Mouse (Mus musculus) hindbrain, embryonic 11.5 days (tissue): ENCODE measurements at regions not wholly inside any gene's neighbourhood (a gene's known extent, or its start where the extent isn't known, plus 50 kb on each side); places are given as distances from the start of the nearest gene placed in this dataset.

ENCODE experiments used
- ATAC-seq: fragments of 200-750 bp; cut with Nextera tagmentation; 2 replicates; pipeline ENCODE4 v1.8.0; 2017; ENCODE audit warnings: mild to moderate bottlenecking, moderate TSS enrichment, moderate library complexity; ENCODE audit not compliant: low FRiP score
- DNase-seq: peaks from one replicate; pipeline ENCODE4 v3.0.0-alpha.2; 2015; ENCODE audit warnings: low spot score
- H3K27ac ChIP-seq: fragments of 300-500 bp; sonication (generic); 2 replicates; pipeline ENCODE4 v1.5.1; 2014; ENCODE audit warnings: mild to moderate bottlenecking, low read depth, low read length
- H3K27me3 ChIP-seq: fragments of 300-500 bp; sonication (generic); 2 replicates; pipeline ENCODE4 v1.6.1; 2014; ENCODE audit warnings: mild to moderate bottlenecking, low read length, moderate library complexity, mixed read lengths; ENCODE audit not compliant: control insufficient read depth, insufficient read depth
- H3K36me3 ChIP-seq: fragments of 300-500 bp; sonication (generic); 2 replicates; pipeline ENCODE4 v1.6.1; 2014; ENCODE audit warnings: mild to moderate bottlenecking, low read length, moderate library complexity, mixed read lengths; ENCODE audit not compliant: control insufficient read depth, insufficient read depth
- H3K4me1 ChIP-seq: fragments of 300-500 bp; sonication (generic); replicated peaks from 2 replicates; pipeline ENCODE4 v1.6.1; 2014; ENCODE audit warnings: low read length, mixed read lengths; ENCODE audit not compliant: control insufficient read depth, insufficient read depth
- H3K4me2 ChIP-seq: fragments of 300-500 bp; sonication (generic); replicated peaks from 2 replicates; pipeline ENCODE4 v1.6.1; 2014; ENCODE audit warnings: mild to moderate bottlenecking, low read depth, low read length
- H3K4me3 ChIP-seq: fragments of 300-500 bp; sonication (generic); 2 replicates; pipeline ENCODE4 v1.5.1; 2014; ENCODE audit warnings: low read depth, low read length
- H3K9ac ChIP-seq: fragments of 300-500 bp; sonication (generic); 2 replicates; pipeline ENCODE4 v1.6.1; 2014; ENCODE audit warnings: low read depth, low read length
- H3K9me3 ChIP-seq: fragments of 300-500 bp; sonication (generic); 2 replicates; pipeline ENCODE4 v1.6.1; 2016; ENCODE audit warnings: low read length; ENCODE audit not compliant: control insufficient read depth
- WGBS: fragments of 180-500 bp; shearing (Covaris S2); extraction: QIAGEN DNeasy Blood & Tissue Kit; methylation state at CpG from one replicate; pipeline ENCODE4 v1.1.7; 2014; 5-methylcytosine and 5-hydroxymethylcytosine counted together

DNA sequence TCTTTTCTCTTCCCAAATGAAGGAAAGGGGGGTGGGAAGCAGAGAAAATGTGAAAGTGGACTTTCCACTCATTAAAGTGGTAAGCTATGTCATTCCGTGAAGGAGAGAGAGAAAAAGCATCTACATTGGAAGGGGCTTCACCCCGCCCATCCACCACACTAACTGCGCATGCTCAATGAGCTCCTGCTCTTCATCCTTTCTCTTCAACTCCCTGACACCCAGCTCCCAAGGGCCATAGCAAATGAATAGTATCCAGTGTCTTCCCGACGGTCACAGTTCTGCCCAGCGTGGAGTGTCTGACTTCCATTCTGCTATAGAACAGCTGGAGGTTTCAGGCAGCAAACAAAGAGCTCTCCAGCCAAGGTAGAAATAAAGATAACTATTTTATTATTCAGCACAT lies 233.5 kb downstream of the Pik3r1 start:
- DNase-seq (peak; percentile 45), ATAC-seq (peak; percentile 71; the same call in 1 of the 2 replicates)
- H3K4me2 ChIP-seq, result no peak overlapping the region
- H3K4me1 ChIP-seq, result 0 out of 2 replicates have a peak, but pooled peaks cover 3% of the 10 kb centered on the region
- H3K27me3 ChIP-seq, result no peaks in the 10 kb centered on the region
- H3K27ac ChIP-seq, result no peak overlapping the region; the same call in 1 of the 2 replicates
- no peak overlapping the region for H3K9ac ChIP-seq
- no peaks in the 10 kb centered on the region for H3K36me3 ChIP-seq
- WGBS, result 30% methylated on average over 6 of the region's 6 CpGs
- H3K4me3 ChIP-seq, result no peak overlapping the region
- H3K9me3 ChIP-seq, result no peaks in the 10 kb centered on the region

DNA sequence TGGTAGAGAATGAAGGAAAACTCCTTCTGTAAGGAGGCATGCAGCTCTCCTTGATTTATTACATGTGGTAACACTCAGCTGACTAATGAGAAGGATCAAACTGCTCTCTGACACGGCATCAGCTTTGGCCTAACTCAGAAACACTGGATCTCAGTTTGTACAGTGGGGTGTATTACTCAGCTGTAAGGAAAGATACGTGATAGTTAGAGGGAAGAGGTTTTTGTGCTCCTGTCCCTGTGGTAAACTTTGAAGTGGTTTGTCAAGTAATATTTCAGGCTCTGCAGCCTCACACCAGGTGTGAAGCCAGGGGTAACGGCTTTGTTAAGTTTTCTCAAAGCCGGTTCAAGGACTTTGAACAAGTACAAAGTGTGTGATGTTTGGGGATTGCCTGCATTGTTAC lies 235.1 kb downstream of the Pik3r1 start:
- 72% methylated on average over 4 of the region's 4 CpGs for WGBS
- Histone ChIP-seq H3K9me3 (no peaks in the 10 kb centered on the region), H3K27me3 (no peaks in the 10 kb centered on the region), H3K36me3 (no peaks in the 10 kb centered on the region), H3K4me2 (no peak overlapping the region), H3K9ac (no peak overlapping the region), H3K4me3 (no peak overlapping the region), H3K4me1 (0 out of 2 replicates have a peak, but pooled peaks cover 3% of the 10 kb centered on the region), H3K27ac (no peak overlapping the region)
- ATAC-seq, result no peak
- no peak for DNase-seq

GRCm38 (mm10) chr13:101527691-101528090 lies 240.3 kb downstream of the Pik3r1 start:
- no peak for DNase-seq
- H3K9me3 ChIP-seq, result no peaks in the 10 kb centered on the region
- no peaks in the 10 kb centered on the region for H3K4me1 ChIP-seq
- no peak overlapping the region for H3K4me2 ChIP-seq
- 82% methylated on average over 5 of the region's 5 CpGs for WGBS
- H3K9ac ChIP-seq, result no peak overlapping the region
- H3K4me3 ChIP-seq, result no peak overlapping the region
- no peaks in the 10 kb centered on the region for H3K36me3 ChIP-seq
- no peaks in the 10 kb centered on the region for H3K27me3 ChIP-seq
- no peak for ATAC-seq
- no peak overlapping the region for H3K27ac ChIP-seq

- no peak overlapping the region for H3K4me2 ChIP-seq
- no peak for ATAC-seq
- 94% methylated on average over 3 of the region's 3 CpGs for WGBS
- H3K27me3 ChIP-seq, result no peaks in the 10 kb centered on the region
- H3K4me1 ChIP-seq, result no peaks in the 10 kb centered on the region
- H3K9ac ChIP-seq, result no peak overlapping the region
- H3K4me3 ChIP-seq, result no peak overlapping the region
- no peak overlapping the region for H3K27ac ChIP-seq
- no peaks in the 10 kb centered on the region for H3K9me3 ChIP-seq
- H3K36me3 ChIP-seq, result no peaks in the 10 kb centered on the region
- no peak for DNase-seq
Measured at GRCm38 (mm10) chr13:101524781-101525180, 243.2 kb downstream of the Pik3r1 start.

GRCm38 (mm10) chr13:101524223-101524622 lies 243.8 kb downstream of the Pik3r1 start:
- DNase-seq, result no peak
- no peak overlapping the region for H3K27ac ChIP-seq
- no peaks in the 10 kb centered on the region for H3K9me3 ChIP-seq
- H3K4me3 ChIP-seq, result no peak overlapping the region
- no peak for ATAC-seq
- no peaks in the 10 kb centered on the region for H3K4me1 ChIP-seq
- no peak overlapping the region for H3K9ac ChIP-seq
- H3K36me3 ChIP-seq, result no peaks in the 10 kb centered on the region
- H3K4me2 ChIP-seq, result no peak overlapping the region
- H3K27me3 ChIP-seq, result no peaks in the 10 kb centered on the region
- 87% methylated on average over 3 of the region's 3 CpGs for WGBS

DNA sequence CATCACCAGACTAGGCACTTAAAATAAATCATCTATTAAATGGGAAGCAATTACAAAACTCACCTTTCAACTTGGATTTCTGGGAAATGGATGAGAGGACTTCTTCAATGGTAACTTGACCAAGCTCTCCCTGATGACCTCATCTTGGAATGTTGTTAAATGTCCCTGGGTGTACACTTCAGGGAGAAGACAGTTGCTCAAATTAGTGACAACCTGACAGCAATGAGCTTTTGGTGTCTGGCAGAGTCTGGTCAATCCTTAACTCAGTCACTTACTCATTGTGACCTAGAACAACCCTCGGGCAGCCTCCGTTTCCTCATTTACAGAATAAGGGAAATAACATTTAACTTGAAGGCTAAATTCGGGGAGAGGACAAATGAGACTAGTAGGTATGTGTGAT lies 244.5 kb downstream of the Pik3r1 start:
- Histone ChIP-seq H3K36me3 (no peaks in the 10 kb centered on the region), H3K27me3 (no peaks in the 10 kb centered on the region), H3K9me3 (no peaks in the 10 kb centered on the region), H3K4me3 (no peak overlapping the region), H3K27ac (no peak overlapping the region), H3K9ac (no peak overlapping the region), H3K4me2 (no peak overlapping the region), H3K4me1 (no peaks in the 10 kb centered on the region)
- WGBS, result 86% methylated on average over 3 of the region's 3 CpGs
- ATAC-seq (no peak), DNase-seq (no peak)

DNA sequence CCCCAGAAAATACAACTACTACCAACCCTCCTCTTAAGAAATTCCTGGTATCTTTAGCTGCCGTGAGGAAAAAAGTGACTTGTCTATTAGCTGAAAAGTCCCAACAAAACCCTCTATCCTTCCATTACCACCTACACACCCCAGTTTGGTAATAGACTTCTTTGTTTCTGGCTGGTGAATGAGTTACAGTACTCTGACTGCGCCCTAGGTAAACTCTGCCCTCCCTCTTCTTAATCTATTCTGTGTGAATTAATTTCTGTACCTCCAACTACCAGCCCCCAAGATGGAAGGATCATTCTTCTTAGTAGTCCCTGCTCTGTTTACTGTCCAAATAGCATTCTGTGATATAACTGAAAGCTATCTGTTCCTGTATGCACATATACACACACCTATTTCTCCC lies 245.4 kb downstream of the Pik3r1 start:
- ATAC-seq (no peak), DNase-seq (no peak)
- H3K4me1 ChIP-seq, result no peaks in the 10 kb centered on the region
- H3K36me3 ChIP-seq, result no peaks in the 10 kb centered on the region
- no peak overlapping the region for H3K4me3 ChIP-seq
- 94% methylated on average over 2 of the region's 2 CpGs for WGBS
- no peak overlapping the region for H3K27ac ChIP-seq
- no peaks in the 10 kb centered on the region for H3K27me3 ChIP-seq
- H3K4me2 ChIP-seq, result no peak overlapping the region
- no peak overlapping the region for H3K9ac ChIP-seq
- H3K9me3 ChIP-seq, result no peaks in the 10 kb centered on the region

- H3K4me2 ChIP-seq, result no peak overlapping the region
- no peaks in the 10 kb centered on the region for H3K36me3 ChIP-seq
- 75% methylated on average over 3 of the region's 3 CpGs for WGBS
- H3K4me3 ChIP-seq, result no peak overlapping the region
- ATAC-seq (no peak), DNase-seq (no peak)
- H3K9ac ChIP-seq, result no peak overlapping the region
- H3K4me1 ChIP-seq, result no peaks in the 10 kb centered on the region
- H3K9me3 ChIP-seq, result no peaks in the 10 kb centered on the region
- H3K27me3 ChIP-seq, result no peaks in the 10 kb centered on the region
- H3K27ac ChIP-seq, result no peak overlapping the region
Measured at GRCm38 (mm10) chr13:101513354-101513753, 254.7 kb downstream of the Pik3r1 start.

GRCm38 (mm10) chr13:101509946-101510345 lies 258.1 kb downstream of the Pik3r1 start:
- no peak overlapping the region for H3K27ac ChIP-seq
- H3K9me3 ChIP-seq, result no peaks in the 10 kb centered on the region
- H3K27me3 ChIP-seq, result no peaks in the 10 kb centered on the region
- H3K4me1 ChIP-seq, result no peaks in the 10 kb centered on the region
- H3K4me3 ChIP-seq, result no peak overlapping the region
- peak; percentile 40 for DNase-seq
- peak; percentile 47; the same call in 1 of the 2 replicates for ATAC-seq
- no peaks in the 10 kb centered on the region for H3K36me3 ChIP-seq
- 50% methylated on average over 1 of the region's 1 CpGs for WGBS
- H3K4me2 ChIP-seq, result no peak overlapping the region
- no peak overlapping the region for H3K9ac ChIP-seq
